Mouse (Mus musculus) heart, embryonic 14.5 days (tissue): ENCODE measurements around the gene Galp. TPM values are rescaled to one million over a fixed set of nuclear protein-coding genes. Genes with fewer than 3 reads are reported as not detected.
"Not testable (repeated sequence)": the region's sequence is repeated elsewhere in the genome, so short reads cannot be mapped to it uniquely, and the experiment has no call there.

ENCODE experiments used
- ATAC-seq: fragments of 200-750 bp; cut with Nextera tagmentation; 2 replicates; pipeline ENCODE4 v1.8.0; 2017; ENCODE audit warnings: low read depth, moderate TSS enrichment; ENCODE audit not compliant: insufficient number of reproducible peaks, insufficient read depth, low FRiP score
- H3K27ac ChIP-seq, 2 experiments: fragments of 200-500 bp in 1 of 2; fragments of 300-500 bp in 1 of 2; sonication (generic) in 1 of 2; replicated peaks in 1 of 2; 2 replicates each; pipeline ENCODE4 v1.5.1; 2012 to 2014; ENCODE audit warnings: low read depth in 2 of 2, low read length in 2 of 2, control low read depth in 1 of 2, mild to moderate bottlenecking in 1 of 2, mixed read lengths in 1 of 2; ENCODE audit not compliant: control insufficient read depth in 1 of 2, insufficient read depth in 1 of 2
- H3K27me3 ChIP-seq: fragments of 300-500 bp; sonication (generic); 2 replicates; pipeline ENCODE4 v1.6.1; 2014; ENCODE audit warnings: mild to moderate bottlenecking, low read length, control low read depth; ENCODE audit not compliant: control insufficient read depth, insufficient read depth
- H3K36me3 ChIP-seq: fragments of 300-500 bp; sonication (generic); 2 replicates; pipeline ENCODE4 v1.6.1; 2014; ENCODE audit warnings: mild to moderate bottlenecking, control low read depth, low read length, mixed read lengths; ENCODE audit not compliant: control insufficient read depth, insufficient read depth
- H3K4me1 ChIP-seq, 2 experiments: fragments of 200-500 bp in 1 of 2; fragments of 300-500 bp in 1 of 2; sonication (generic) in 1 of 2; 2 replicates each; pipeline ENCODE4 v1.6.1; 2012 to 2014; ENCODE audit warnings: low read length in 2 of 2, control low read depth in 1 of 2, mixed read lengths in 1 of 2; ENCODE audit not compliant: control insufficient read depth in 2 of 2, insufficient read depth in 2 of 2
- H3K4me2 ChIP-seq: fragments of 300-500 bp; sonication (generic); 2 replicates; pipeline ENCODE4 v1.6.1; 2014; ENCODE audit warnings: mild to moderate bottlenecking, low read length
- H3K4me3 ChIP-seq, 2 experiments: fragments of 200-500 bp in 1 of 2; fragments of 300-500 bp in 1 of 2; sonication (generic) in 1 of 2; 2 replicates each; pipeline ENCODE4 v1.5.1; 2012 to 2014; ENCODE audit warnings: low read length in 2 of 2, mild to moderate bottlenecking in 2 of 2, control low read depth in 1 of 2, low read depth in 1 of 2, moderate library complexity in 1 of 2; ENCODE audit not compliant: control insufficient read depth in 1 of 2, insufficient read depth in 1 of 2
- H3K9ac ChIP-seq: fragments of 300-500 bp; sonication (generic); 2 replicates; pipeline ENCODE4 v1.6.1; 2014; ENCODE audit warnings: mild to moderate bottlenecking, low read length
- H3K9me3 ChIP-seq: fragments of 300-500 bp; sonication (generic); 2 replicates; pipeline ENCODE4 v1.6.1; 2016; ENCODE audit warnings: low read length, control low read depth; ENCODE audit not compliant: control insufficient read depth
- WGBS: fragments of 180-500 bp; shearing (Covaris S2); extraction: QIAGEN DNeasy Blood & Tissue Kit; methylation state at CpG from one replicate; pipeline ENCODE4 v1.1.7; 2014; 5-methylcytosine and 5-hydroxymethylcytosine counted together
- polyA plus RNA-seq: library from polyadenylated mRNA; unstranded; fragments of >200 nt; fragmentation: Nextera tagmentation; extraction: Ambion mirVana; gene quantifications from 2 replicates; pipeline ENCODE4 v1.2.1, GENCODE M21; 2014

Gene Galp
- polyA plus RNA-seq, 1 experiment from 2014 or later: not detected

DNA sequence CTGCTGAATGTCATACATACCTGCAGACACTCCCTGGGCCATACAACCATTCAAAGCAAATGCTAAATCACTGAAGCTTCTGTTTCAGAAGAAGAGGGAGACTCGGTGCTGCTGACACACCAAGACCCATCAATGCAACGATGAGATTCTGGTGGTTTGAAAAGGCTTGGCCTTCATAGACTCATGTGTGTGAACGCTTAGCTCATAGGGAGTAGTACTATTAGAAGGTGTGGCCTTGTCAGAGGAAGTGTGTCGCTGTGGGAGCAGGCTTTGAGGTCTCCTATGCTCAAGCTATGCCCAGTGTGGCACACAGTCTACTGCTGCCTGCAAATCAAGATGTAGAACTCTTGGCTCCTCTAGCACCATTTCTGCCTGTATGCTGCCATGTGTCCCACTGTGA is 60.5 kb downstream of the Galp start:
- ATAC-seq: no peak
- Histone ChIP-seq H3K36me3 (no peaks in the 10 kb centered on the region), H3K4me1 (no peaks in the 10 kb centered on the region), H3K4me2 (no peak overlapping the region), H3K27me3 (no peaks in the 10 kb centered on the region), H3K4me3 (no peak overlapping the region), H3K27ac (no peak overlapping the region), H3K9ac (no peak overlapping the region), H3K9me3 (no peaks in the 10 kb centered on the region; the same call in 1 of the 2 replicates)
- WGBS: 81% methylated on average over 4 of the region's 4 CpGs

DNA sequence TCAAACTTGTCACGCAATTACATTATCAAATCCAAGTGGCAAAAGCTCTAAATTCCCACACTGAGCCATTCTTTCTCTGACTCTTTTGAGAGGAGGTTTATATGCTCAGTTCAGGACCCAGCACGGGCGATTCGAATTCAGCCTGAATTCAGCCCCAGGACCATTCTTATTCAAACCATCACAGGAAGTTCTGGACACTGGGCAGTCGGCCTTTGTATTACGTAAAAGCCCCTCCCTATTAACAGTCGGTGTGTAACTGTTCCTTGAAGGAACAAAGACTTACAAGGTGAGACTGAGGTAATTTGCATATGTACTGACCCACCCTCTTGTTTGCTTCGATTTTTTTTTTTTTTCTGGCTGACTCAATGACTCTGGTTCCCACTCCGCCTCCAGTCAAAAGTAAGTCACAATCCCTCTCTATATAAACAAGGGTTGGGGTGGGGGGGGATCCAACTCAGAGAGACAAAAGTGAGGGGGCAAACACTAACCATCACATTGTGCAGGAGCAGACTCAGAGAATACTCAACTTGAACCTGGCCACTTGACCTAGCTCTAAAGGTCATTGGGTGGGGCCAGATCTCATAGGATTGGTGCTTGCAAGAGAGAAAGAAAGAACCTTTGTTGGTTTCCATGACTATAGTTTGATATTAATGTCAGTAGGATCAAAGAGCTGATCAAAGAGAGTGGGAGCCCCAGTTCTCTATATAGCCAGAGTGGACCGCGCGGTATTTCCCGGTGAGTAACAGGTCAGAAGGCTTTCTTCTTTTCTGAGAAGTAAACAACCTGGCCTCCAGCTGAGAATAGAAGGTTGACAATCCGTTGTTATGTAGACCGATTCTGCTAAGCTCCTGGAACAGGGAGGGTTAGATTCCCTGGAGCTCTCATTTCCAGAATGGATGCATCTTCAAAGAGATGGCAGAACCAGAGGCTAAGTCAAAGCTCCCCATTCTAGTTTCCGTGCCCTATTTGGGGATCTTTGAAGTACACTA is 61.6 kb downstream of the Galp start:
- H3K9ac ChIP-seq: no peak overlapping the region
- no peaks in the 10 kb centered on the region for H3K4me1 ChIP-seq
- no peak overlapping the region for H3K4me3 ChIP-seq
- no peaks in the 10 kb centered on the region for H3K36me3 ChIP-seq
- ATAC-seq: no peak
- no peak overlapping the region for H3K27ac ChIP-seq
- no peaks in the 10 kb centered on the region; the same call in 1 of the 2 replicates for H3K9me3 ChIP-seq
- no peak overlapping the region for H3K4me2 ChIP-seq
- WGBS: 40% methylated on average over 16 of the region's 16 CpGs
- H3K27me3 ChIP-seq: no peaks in the 10 kb centered on the region

DNA sequence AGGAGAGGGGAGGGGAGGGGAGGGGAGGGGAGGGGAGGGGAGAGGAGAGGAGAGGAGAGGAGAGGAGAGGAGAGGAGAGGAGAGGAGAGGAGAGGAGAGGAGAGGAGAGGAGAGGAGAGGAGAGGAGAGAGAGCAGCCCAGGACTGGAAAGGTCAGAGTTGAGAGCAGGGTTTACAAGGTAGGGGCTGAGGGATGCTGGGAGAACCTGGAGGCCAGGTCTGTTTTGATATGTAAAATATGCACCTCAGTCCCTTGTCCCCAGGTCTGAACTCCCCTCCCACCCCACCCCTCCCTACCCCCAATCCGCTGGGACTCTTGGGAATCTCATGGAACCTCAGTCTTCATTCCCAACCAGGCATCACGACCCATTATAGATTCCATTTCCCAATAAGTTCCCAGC is 63.1 kb downstream of the Galp start:
- not testable (repeated sequence) for H3K4me3 ChIP-seq, H3K4me2 ChIP-seq, H3K9me3 ChIP-seq, H3K4me1 ChIP-seq, ATAC-seq, H3K27me3 ChIP-seq, H3K27ac ChIP-seq, H3K9ac ChIP-seq, H3K36me3 ChIP-seq
- WGBS: 31% methylated on average over 2 of the region's 2 CpGs

DNA sequence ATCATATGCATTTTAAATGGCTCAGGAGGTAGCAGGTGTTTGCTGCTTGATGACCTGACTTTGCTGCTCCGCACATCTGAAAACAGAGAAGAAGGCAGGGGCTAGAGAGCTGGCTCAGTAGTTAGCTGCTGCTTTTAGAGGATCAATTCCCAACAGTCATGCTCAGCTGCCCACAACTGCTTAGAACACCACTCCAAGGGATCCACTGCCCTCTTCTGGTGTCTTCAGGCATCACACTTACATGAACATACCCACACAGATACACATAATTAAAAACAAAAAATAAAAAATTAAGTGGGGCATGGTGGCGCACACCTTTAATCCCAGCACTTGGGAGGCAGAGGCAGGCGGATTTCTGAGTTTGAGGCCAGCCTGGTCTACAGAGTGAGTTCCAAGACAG is 65.2 kb downstream of the Galp start:
- Histone ChIP-seq H3K27me3 (no peaks in the 10 kb centered on the region), H3K9ac (no peak overlapping the region), H3K4me2 (no peak overlapping the region), H3K4me3 (no peak overlapping the region), H3K4me1 (no peaks in the 10 kb centered on the region), H3K36me3 (no peaks in the 10 kb centered on the region), H3K9me3 (no peaks in the 10 kb centered on the region), H3K27ac (no peak overlapping the region)
- ATAC-seq: no peak
- WGBS: 75% methylated on average over 3 of the region's 3 CpGs

DNA sequence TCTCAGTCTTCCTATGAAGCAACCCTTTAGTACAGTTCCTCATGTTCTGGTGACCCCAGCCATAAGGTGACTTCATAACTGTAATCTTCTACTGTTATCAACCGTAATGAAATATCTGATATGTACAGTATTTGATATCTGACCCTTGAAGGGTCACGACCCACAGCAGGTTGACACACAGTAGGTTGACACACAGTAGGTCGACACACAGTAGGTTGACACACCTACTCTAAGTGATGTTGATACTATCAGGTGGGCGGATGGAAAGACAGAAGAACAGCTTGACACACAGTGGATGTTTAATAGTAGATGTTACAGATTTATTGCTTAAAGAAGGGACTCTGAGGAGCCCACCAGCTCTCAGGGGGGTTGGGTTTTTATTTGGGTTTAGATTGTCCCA is 66.1 kb downstream of the Galp start:
- no peak overlapping the region for H3K4me2 ChIP-seq
- H3K4me3 ChIP-seq: no peak overlapping the region
- no peaks in the 10 kb centered on the region for H3K4me1 ChIP-seq
- no peaks in the 10 kb centered on the region for H3K9me3 ChIP-seq
- no peaks in the 10 kb centered on the region for H3K36me3 ChIP-seq
- no peak overlapping the region for H3K9ac ChIP-seq
- ATAC-seq: no peak
- no peak overlapping the region for H3K27ac ChIP-seq
- no peaks in the 10 kb centered on the region for H3K27me3 ChIP-seq
- WGBS: 71% methylated on average over 4 of the region's 4 CpGs

DNA sequence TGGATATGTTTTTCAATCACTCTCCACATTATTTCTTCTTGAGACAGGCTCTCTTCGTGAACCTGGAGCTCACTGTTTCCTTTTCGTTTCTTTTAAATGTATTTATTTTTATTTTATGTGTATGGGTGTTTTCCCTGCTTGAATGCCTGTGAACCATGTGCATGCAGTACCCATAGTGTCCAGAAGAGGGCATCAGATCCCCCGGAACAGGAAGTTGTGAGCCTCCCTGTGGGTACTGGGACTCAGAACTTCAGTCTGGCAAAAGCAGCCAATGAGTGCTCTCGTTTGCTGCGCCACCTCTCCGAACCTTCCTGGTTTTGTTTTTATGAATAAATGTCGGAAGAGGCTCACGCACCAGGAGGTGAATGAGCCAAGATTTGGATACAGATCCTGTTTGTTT is 68.8 kb downstream of the Galp start:
- Histone ChIP-seq H3K9me3 (no peaks in the 10 kb centered on the region), H3K4me2 (no peak overlapping the region), H3K27me3 (no peaks in the 10 kb centered on the region), H3K36me3 (no peaks in the 10 kb centered on the region), H3K4me3 (no peak overlapping the region), H3K27ac (no peak overlapping the region), H3K4me1 (no peaks in the 10 kb centered on the region), H3K9ac (no peak overlapping the region)
- WGBS: 47% methylated on average over 8 of the region's 8 CpGs
- no peak for ATAC-seq
